Mouse (Mus musculus): Measurements from ENCODE around the gene Cfap299.

- TF ChIP-seq CTCF (IDR thresholded peaks at IDR 0.05; ENCODE audit: borderline replicate concordance, extremely low read depth, insufficient read depth, insufficient read length) (no peak), POLR2A (IDR thresholded peaks at IDR 0.05; ENCODE audit: borderline replicate concordance, extremely low read depth, insufficient read depth, insufficient read length, poor library complexity, severe bottlenecking) (no peak)
Measured at GRCm38 (mm10) chr5:98801495-98801894, 472.4 kb downstream of the Cfap299 start.

Measured in brain, embryonic 14.5 days (tissue).